Mouse (Mus musculus) macrophage (primary cell): Measurements from ENCODE around the gene Sp3. TPM values are rescaled to one million over a fixed set of nuclear protein-coding genes. Genes with fewer than 3 reads are reported as not detected.
"Not testable (repeated sequence)": the region's sequence is repeated elsewhere in the genome, so short reads cannot be mapped to it uniquely, and the experiment has no call there.

Source experiments
- H3K27ac ChIP-seq: fragments of 350-480 bp; formaldehyde crosslinking; 2 replicates; pipeline ENCODE4 v1.9.0; 2021
- H3K36me3 ChIP-seq: fragments of 350-480 bp; formaldehyde crosslinking; 2 replicates; pipeline ENCODE4 v1.9.0; 2021; ENCODE audit errors: inconsistent target
- H3K4me3 ChIP-seq: fragments of 350-480 bp; formaldehyde crosslinking; 2 replicates; pipeline ENCODE4 v1.9.0; 2021; ENCODE audit errors: inconsistent target
- H3K79me2 ChIP-seq: fragments of 350-480 bp; formaldehyde crosslinking; 2 replicates; pipeline ENCODE4 v1.9.0; 2021; ENCODE audit errors: inconsistent target
- WGBS: methylation state at CpG from one replicate; pipeline ENCODE4 v1.1.7; 2026; ENCODE audit warnings: inconsistent platforms; ENCODE audit not compliant: missing documents; 5-methylcytosine and 5-hydroxymethylcytosine counted together
- polyA plus RNA-seq: library from polyadenylated mRNA; stranded (reverse); fragments of 250-400 nt; gene quantifications from 3 replicates; pipeline ENCODE4 v1.2.4, GENCODE M21; 2018; ENCODE audit warnings: inconsistent platforms
- total RNA-seq, 78 experiments: library from RNA; depleted of rRNA; stranded (reverse); fragments of 250-400 nt; gene quantifications; 1 replicate in 9 of 78; 2 replicates in 24 of 78; 3 replicates in 43 of 78; 4 replicates in 2 of 78; pipeline ENCODE4 v1.2.4; 2018; ENCODE audit warnings: inconsistent platforms in 56 of 78

Gene Sp3
- total RNA-seq (2018; cell fraction: chromatin; rRNA removed) = 100 to 1,000 TPM in 15 of 26 experiments, 10 to 100 TPM in 11; 30.7 to 237 (median 121) TPM
- 10 to 100 TPM; 21.0 to 83.6 (median 68.2) TPM for total RNA-seq (2018; cell fraction: cytosol; rRNA removed)
- 100 to 1,000 TPM in 11 of 26 experiments, 10 to 100 TPM in 15; 32.4 to 243 (median 74.9) TPM for total RNA-seq (2018; cell fraction: nucleus; rRNA removed)
- 49.5 to 59.1 TPM (median 51.3 TPM) in 3 replicates for polyA plus RNA-seq

DNA sequence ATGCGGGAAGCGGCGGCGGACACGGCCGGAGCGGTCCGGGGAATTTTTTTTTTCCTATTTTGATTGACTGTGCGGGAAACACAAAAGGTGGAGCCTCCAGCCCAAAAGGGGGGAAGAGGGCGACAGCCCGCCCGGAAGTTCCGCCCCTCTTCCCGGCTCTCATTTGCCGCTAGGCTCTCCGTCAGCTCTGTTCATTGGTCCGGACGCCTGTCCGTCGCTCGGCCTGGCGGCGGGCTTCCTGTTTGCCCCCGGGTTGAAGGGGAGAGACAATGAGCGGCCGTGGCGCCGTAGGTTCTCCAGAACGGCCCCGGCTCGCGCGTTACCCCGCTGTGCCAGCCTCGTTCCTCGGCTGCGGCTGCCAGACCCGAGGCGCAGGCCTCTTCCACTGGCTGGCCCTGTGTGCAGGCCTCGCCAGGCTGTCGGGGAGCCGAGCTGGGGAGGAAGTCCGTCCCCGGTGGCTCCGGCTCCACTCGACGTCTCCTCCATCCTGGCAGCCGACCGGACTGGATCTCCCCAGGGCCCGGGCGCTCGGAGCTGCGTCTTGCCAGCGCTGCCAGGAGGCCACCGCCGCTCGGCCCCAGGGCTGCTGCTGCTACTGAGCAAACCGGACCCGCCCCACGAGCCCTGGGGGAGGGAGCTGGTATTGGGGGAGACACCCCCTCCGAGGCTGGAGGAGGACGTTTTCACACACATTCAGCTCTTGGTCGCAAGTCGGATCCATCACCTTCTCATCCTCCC lies at the start of gene Sp3:
Sp3 (minus strand) TSS at position 110 of the 738 bp plus-strand sequence.
- H3K27ac ChIP-seq = peak within 1 kb of the TSS; percentile 88
- H3K4me3 ChIP-seq = peak within 1 kb of the TSS; percentile 37
- WGBS = under 1% methylated on average over 58 of the region's 64 CpGs
- H3K36me3 ChIP-seq = no peaks in the 10 kb centered on the region
- peaks cover 51% of the 10 kb centered on the region for H3K79me2 ChIP-seq

DNA sequence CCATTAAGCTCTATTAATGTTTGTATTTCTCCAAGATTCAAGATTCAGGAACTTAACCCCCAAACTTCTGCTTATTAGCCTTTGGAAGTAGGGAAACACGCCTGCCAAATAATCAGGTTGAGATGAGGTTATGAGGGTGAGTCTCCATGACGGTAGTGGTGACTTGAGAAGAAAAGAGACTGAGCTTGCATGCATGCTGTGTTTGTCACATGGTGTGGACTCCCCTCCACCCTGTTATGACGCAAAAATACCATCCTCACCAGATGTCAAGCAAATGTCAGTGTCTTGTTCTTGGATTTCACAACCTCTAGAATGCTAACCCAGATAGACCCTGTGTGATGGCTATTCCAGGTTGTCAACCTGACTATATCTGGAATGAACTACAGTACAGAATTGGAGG lies 49.6 kb upstream of the Sp3 start:
- no peaks in the 10 kb centered on the region for H3K79me2 ChIP-seq
- H3K27ac ChIP-seq = no peak overlapping the region
- no peaks in the 10 kb centered on the region for H3K36me3 ChIP-seq
- no peak overlapping the region for H3K4me3 ChIP-seq
- 57% methylated on average over 3 of the region's 3 CpGs for WGBS

DNA sequence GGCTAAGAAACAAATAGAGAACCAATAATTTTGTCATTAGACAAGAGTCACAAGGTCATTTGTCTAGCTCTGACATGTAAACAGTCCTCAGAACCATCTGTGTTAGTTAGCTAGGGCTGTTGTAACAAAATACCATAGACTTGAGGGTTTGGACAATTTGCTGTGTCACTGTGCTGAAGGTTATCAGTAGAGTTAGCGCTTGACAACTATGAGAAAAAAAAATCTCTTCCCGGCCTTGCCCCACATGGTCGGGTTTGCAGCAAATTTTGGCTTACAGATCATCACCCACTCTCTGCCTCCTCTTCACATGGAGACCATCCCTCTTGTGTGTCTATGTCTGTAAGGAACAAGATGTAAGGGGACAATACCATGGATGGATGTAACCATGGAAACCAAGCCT lies 47.8 kb upstream of the Sp3 start:
- Histone ChIP-seq H3K79me2 (no peaks in the 10 kb centered on the region), H3K4me3 (no peak overlapping the region), H3K36me3 (no peaks in the 10 kb centered on the region), H3K27ac (no peak overlapping the region)
- 94% methylated on average over 3 of the region's 3 CpGs for WGBS

DNA sequence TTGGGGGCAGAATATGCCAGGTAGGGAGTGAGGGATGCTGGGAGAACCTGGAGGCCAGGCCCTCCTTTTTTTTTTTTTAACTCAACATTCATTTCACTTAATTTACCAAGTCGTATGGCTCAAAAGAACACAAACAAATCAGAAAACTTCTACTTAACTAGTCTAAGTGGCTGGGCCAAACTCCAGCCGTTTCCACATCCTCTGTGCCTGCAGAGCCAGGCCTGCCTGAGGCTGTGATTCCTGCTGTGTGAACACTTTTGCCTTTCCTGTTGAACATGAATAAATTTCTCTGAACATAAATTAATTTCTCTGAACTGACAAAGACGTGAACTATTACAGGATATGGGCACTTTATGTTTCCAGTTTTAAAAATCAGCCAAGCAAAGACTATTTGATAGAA lies 46.9 kb upstream of the Sp3 start:
- WGBS = 56% methylated on average over 3 of the region's 3 CpGs
- H3K27ac ChIP-seq = no peak overlapping the region
- H3K4me3 ChIP-seq = no peak overlapping the region
- no peaks in the 10 kb centered on the region for H3K79me2 ChIP-seq
- H3K36me3 ChIP-seq = no peaks in the 10 kb centered on the region

DNA sequence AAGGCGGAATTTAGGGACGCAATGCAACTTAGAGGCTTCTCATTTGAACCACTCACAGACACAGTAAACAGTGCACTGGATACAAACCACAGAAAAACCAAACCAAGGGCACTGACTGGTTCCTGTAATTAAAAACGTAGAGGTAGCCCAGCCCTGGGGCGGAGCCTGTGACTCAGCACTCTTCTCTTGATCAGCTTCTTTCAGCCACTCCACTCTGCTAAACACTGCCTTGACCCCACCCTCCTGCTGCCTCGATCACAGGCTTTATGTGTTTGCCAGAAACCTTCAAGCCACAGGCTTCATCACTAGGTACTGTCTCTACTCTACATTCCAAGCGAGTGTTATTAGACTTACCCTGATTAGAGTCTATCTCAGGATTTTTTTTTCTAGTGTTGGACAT lies 43.6 kb upstream of the Sp3 start:
- Histone ChIP-seq H3K27ac (peak overlapping the region; percentile 28; the same call in 1 of the 2 replicates), H3K4me3 (no peak overlapping the region)
- 51% methylated on average over 5 of the region's 6 CpGs for WGBS

DNA sequence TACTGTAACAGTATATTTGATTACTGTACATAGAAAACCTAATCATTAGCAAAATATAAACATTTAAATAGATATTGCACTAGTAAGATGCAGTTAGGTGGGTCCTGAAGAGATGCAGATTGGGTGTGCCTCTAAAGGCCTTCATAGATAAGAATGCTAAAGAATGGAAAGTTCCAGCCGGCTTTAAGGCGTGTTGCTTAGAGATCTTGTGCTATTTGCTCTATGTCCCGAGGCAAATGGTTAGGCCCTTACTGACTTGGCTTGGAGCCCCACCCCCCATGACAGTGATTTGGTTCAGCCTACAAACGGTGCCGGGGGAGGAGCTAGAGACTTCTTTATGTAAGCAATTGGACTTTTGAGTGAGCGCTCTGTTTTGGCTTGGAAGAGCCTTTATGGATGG lies 40.8 kb upstream of the Sp3 start:
- Histone ChIP-seq H3K79me2 (no peaks in the 10 kb centered on the region), H3K27ac (no peak overlapping the region), H3K4me3 (no peak overlapping the region), H3K36me3 (no peaks in the 10 kb centered on the region)
- WGBS = 91% methylated on average over 6 of the region's 6 CpGs

More for the DNA sequence above, 43.6 kb upstream of the Sp3 start:
- H3K36me3 ChIP-seq = no peaks in the 10 kb centered on the region
- H3K79me2 ChIP-seq = no peaks in the 10 kb centered on the region

DNA sequence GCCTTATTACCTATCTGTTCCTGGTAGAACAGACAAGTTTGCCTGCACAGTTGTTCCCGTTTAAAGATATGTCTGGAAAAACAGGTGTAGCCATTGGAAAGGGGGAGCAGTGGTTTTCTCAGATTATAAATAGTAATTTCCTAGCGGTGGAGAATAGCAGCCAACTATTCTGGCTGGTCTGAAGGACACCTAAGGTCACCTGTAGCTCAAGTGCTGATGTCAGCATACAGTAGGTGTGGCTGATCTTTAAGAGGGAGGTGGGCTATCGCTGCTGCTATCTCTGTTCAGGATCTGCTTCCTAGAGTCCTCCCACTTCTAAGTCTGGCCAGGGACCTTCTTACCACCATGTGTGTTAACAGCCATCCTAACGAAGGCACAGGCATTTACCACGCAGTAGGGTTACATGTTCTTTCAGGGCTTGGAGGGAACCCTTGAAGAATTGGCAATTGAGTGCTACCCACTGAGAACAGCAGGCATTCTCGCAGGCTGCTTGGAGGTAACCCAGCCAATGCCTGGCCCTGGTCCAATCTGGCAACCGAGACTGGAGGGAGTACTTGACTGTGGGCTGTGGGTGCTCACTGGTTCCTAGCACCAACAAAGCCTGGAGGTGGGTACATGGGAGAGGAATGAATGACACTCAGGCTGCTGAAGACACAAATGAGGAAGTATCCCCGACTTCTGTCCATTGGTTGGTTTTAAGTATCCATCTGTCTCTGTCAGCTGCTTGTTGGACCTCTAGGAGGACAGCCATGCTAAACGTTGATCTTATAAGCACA lies 39.3 kb upstream of the Sp3 start:
- no peak overlapping the region for H3K27ac ChIP-seq
- H3K36me3 ChIP-seq = no peaks in the 10 kb centered on the region
- 63% methylated on average over 9 of the region's 9 CpGs for WGBS
- no peak overlapping the region for H3K4me3 ChIP-seq
- H3K79me2 ChIP-seq = no peaks in the 10 kb centered on the region

DNA sequence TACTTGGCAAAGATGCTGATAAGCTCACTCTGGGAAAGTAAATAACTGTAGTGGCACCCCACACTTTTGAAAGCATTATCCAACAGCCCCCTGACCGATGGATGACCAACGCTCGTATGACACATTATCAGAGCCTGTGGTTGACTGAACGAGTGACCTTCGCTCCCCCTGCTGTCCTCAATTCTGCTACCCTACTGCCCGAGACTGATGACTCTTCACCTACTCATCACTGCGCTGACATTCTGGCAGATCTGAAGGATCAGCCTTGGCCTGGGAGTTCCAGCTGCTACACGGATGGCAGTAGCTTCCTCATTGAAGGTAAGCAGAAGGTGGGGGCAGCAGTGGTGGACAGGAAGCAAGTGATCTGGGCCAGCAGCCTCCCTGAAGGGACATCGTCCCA lies 33.8 kb upstream of the Sp3 start:
- WGBS = 56% methylated on average over 9 of the region's 9 CpGs
- not testable (repeated sequence) for H3K4me3 ChIP-seq, H3K36me3 ChIP-seq, H3K27ac ChIP-seq, H3K79me2 ChIP-seq

DNA sequence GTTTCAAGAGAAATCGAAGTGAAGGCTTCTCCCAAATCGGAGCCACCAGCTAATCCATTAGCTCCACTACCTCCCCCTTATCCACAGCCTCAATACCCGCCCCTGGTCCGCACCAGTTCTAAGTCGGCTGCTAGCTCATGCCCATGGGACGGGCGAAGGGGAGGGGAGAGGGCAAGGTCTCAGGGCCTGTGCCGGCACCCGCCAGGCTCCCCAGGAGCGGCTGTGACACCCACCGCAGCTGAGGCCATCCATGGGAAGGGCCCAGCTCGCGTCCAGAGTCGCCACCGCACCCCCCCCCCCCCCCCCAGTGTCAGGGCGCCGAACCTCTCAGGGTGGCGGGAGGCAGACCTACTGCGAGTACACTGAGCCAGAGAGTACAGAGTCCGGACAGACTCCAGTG lies 32.4 kb upstream of the Sp3 start:
- no peaks in the 10 kb centered on the region for H3K79me2 ChIP-seq
- no peak overlapping the region for H3K27ac ChIP-seq
- no peak overlapping the region for H3K4me3 ChIP-seq
- H3K36me3 ChIP-seq = no peaks in the 10 kb centered on the region
- 81% methylated on average over 17 of the region's 20 CpGs for WGBS

DNA sequence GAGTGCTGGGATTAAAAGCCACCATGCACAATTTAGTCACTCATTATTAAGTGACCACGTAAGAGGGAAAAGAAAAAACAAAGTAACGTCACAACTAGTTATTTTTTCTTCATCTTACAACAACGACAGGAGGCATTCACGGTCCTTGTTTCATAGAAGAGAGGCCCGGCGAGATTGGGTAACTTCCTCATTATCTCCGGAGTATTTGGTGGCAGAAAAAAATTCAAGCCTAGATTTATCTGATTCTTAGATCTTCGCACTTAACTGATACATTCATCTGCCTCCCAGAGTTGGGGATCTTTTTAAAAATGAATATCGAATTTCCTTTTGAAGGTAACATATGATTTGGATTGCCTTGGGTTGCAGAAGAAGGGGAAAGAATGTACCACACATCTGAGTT lies 27.2 kb upstream of the Sp3 start:
- Histone ChIP-seq H3K4me3 (no peak overlapping the region), H3K27ac (peak overlapping the region; percentile 35), H3K36me3 (no peaks in the 10 kb centered on the region), H3K79me2 (no peaks in the 10 kb centered on the region)
- 17% methylated on average over 9 of the region's 9 CpGs for WGBS

DNA sequence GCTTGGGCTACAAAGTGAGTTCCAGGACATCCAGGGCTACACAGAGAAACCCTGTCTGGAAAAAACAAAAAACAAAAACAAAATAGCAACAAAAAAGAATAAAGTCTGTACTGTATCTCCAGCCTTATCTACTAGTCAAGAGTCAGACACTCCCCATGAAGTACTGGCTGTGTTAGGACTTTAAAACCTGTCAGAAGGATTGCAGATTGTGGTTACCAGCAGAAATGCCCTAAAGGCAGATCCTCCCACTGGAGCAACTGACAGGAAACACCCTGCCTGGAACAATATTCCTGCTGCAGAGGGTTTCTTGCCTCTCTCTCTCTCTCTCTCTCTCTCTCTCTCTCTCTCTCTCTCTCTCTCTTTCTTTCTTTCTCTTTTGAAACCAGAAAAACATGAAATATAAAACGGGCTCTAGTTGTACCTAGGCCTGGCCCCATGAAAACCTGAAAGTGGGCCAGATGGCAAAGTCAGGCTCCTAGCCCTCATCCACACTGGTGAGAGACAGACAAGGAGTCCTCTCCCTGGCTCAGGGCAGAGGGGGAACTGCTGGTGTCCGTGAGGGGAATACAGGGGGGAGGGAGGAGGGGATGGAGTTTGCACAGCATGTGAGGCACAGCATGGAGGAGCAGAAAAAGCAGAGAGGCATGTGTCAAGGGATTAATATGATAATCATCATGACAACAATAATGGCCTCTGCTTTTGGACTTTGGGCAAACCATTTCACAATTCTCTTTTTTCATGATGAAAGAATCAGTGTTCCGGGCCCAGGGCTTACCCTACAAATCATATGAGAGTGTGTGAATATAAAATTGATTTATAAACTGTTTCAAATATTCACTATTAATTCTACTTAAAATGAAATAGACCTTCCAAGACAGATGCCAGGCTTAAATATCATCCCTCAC lies 25.6 kb upstream of the Sp3 start:
- Histone ChIP-seq H3K79me2 (no peaks in the 10 kb centered on the region), H3K27ac (peak overlapping the region; percentile 99), H3K4me3 (no peak overlapping the region), H3K36me3 (no peaks in the 10 kb centered on the region)
- whole genome bisulfite sequencing = 23% methylated on average over 3 of the region's 3 CpGs

DNA sequence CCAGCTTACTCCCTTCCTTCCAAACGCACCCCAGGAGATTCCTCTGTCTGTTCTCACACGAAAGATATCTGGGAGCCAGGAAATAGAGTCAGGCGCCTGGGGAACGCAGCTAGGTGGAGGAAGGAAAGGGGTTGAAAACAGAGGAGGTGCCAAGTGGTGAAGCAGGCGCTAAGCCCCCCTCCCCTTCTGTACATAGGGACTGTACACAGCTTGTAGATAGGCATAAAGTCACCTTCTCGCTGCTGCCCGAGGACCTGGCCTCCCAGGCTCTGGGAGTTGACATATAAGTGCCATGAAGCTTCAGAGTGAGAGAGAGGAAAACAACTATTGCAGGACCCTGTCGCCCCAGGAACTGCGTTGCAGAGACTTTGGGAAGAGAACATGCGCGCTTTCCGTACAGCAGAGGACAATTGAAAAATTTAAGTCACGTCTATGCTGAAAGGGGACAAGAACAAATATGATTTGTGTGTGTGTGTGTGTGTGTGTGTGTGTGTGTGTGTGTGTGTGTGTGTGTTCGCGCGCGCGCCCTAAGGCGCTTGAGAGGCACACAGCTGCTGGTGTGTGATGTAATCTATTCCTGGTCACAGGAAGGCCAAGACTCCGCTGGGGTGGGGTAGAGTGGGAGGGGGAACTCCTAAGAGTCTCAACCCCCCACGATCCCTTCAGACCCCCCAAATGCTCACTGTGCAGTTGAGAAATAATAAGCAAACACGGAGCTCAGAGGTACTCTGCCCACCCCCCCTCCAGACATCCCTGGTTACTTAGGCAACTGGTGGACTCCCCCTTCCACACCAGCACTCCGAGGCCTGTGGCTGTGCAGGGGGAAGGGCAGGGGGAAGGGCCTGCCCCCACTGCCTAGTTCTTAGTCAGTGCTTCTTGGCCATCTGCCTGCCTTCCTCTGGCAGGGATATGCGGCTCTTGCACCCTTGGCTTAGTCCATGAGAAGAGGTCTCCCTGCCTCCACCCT lies 23.8 kb upstream of the Sp3 start:
- 4% methylated on average over 18 of the region's 24 CpGs for WGBS
- peak overlapping the region; percentile 4; the same call in 1 of the 2 replicates for H3K4me3 ChIP-seq

DNA sequence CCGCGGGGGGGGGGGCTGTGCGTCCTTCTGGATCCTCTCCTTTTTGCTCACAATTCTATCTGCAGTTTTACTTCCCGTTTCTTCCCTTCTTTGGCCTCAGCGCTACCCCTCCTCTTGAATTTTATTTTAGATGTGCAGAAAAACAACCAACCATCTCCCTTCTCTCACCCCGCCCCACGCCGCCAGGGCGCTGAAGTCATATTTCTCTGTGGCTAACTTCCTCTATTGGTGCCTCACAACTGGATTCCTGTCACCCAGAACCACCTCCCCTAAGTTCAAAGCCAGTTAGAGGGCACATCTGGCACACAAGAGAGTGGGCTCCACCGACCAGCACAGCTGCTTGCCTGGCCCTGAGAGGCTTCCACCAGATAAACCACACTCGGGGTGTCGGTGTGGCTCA lies 22.8 kb upstream of the Sp3 start:
- no peaks in the 10 kb centered on the region for H3K36me3 ChIP-seq
- H3K27ac ChIP-seq = peak overlapping the region; percentile 99
- no peak overlapping the region; the same call in 1 of the 2 replicates for H3K4me3 ChIP-seq
- H3K79me2 ChIP-seq = no peaks in the 10 kb centered on the region
- WGBS = 0% methylated on average over 6 of the region's 12 CpGs

More for the DNA sequence above, 23.8 kb upstream of the Sp3 start:
- Histone ChIP-seq H3K79me2 (no peaks in the 10 kb centered on the region), H3K27ac (peak overlapping the region; percentile 99), H3K36me3 (no peaks in the 10 kb centered on the region)
